Mouse (Mus musculus): Measurements from ENCODE around the gene Pus10.

- TF ChIP-seq CTCF (conservative IDR thresholded peaks at IDR 0.05; ENCODE audit: low read length) (peak; percentile 65), NANOG (IDR thresholded peaks at IDR 0.05; ENCODE audit: borderline replicate concordance, low read length) (no peak)
Observed at GRCm38 (mm10) chr11:23679044-23679642, 13.7 kb downstream of the Pus10 start.
